Mouse (Mus musculus): ENCODE measurements around the gene Mucl3.
A peak's percentile ranks its signal among the peaks of the same experiment; 100 is the strongest.

Mucl3 gene

GRCm38 (mm10) chr17:35635202-35635601, 8.3 kb downstream of the Mucl3 start:
- DNase-seq (ENCODE audit: low spot score): peak; percentile 11

- peak; percentile 29 for DNase-seq (ENCODE audit: low spot score)
These were observed 9.5 kb downstream of the Mucl3 start for GRCm38 (mm10) chr17:35633992-35634391.

- no peak for DNase-seq (ENCODE audit: low spot score)
These were observed 17.0 kb downstream of the Mucl3 start, which contains the start of gene Gm9573 for GRCm38 (mm10) chr17:35626537-35626936. Gene Gm9573 (minus strand): TSS chr17:35626637.

- no peak for DNase-seq (ENCODE audit: low spot score)
These were observed 26.4 kb downstream of the Mucl3 start for GRCm38 (mm10) chr17:35617127-35617526.

- DNase-seq (ENCODE audit: low spot score): no peak
These were observed 41.6 kb downstream of the Mucl3 start for GRCm38 (mm10) chr17:35601736-35602354.

GRCm38 (mm10) chr17:35601249-35601648, 42.2 kb downstream of the Mucl3 start, which contains the start of gene Sfta2:
Gene Sfta2 (plus strand): TSS chr17:35601549.
- no peak for DNase-seq (ENCODE audit: low spot score)

GRCm38 (mm10) chr17:35597399-35597798, 46.1 kb downstream of the Mucl3 start:
- DNase-seq (ENCODE audit: low spot score): no peak

GRCm38 (mm10) chr17:35594456-35594855, 49.0 kb downstream of the Mucl3 start:
- DNase-seq (ENCODE audit: low spot score): no peak

GRCm38 (mm10) chr17:35593786-35594185, 49.7 kb downstream of the Mucl3 start:
- no peak for DNase-seq (ENCODE audit: low spot score)

GRCm38 (mm10) chr17:35592131-35592530, 51.4 kb downstream of the Mucl3 start:
- DNase-seq (ENCODE audit: low spot score): no peak

GRCm38 (mm10) chr17:35591731-35592130, 51.8 kb downstream of the Mucl3 start:
- no peak for DNase-seq (ENCODE audit: low spot score)

- DNase-seq (ENCODE audit: low spot score): no peak
These were observed 52.3 kb downstream of the Mucl3 start for GRCm38 (mm10) chr17:35591219-35591578.

GRCm38 (mm10) chr17:35590410-35591218, 52.9 kb downstream of the Mucl3 start:
- DNase-seq (ENCODE audit: low spot score): peak; percentile 76

GRCm38 (mm10) chr17:35588387-35588786, 55.1 kb downstream of the Mucl3 start:
- DNase-seq (ENCODE audit: low spot score): no peak

- DNase-seq (ENCODE audit: low spot score): no peak
These were observed 56.2 kb downstream of the Mucl3 start for GRCm38 (mm10) chr17:35587291-35587690.

Data from embryo, embryonic 10 days (tissue).